Mouse (Mus musculus) bone marrow, adult 2 months (tissue): ENCODE results near the gene Plin5.

Experiments
- CTCF ChIP-seq: fragments of 200-500 bp; IDR thresholded peaks from 2 replicates; pipeline ENCODE4 v1.5.1; 2011; ENCODE audit warnings: low read length, control low read depth; ENCODE audit not compliant: control insufficient read depth, insufficient read depth
- POLR2A ChIP-seq: fragments of 200-500 bp; IDR thresholded peaks from 2 replicates; pipeline ENCODE4 v1.6.1; 2011; ENCODE audit warnings: low read depth, mild to moderate bottlenecking, control low read depth, low read length, borderline replicate concordance; ENCODE audit not compliant: control insufficient read depth

- no peak for TF ChIP-seq CTCF
- TF ChIP-seq POLR2A = no peak
These were observed 14.5 kb downstream of the Plin5 start for GRCm38 (mm10) chr17:56102927-56103326.
